Mouse (Mus musculus) CH12.LX (cell line): ENCODE measurements around the gene Slc25a21.

Experiments used
- CHD2 ChIP-seq: IDR thresholded peaks from 2 replicates; pipeline ENCODE4 v1.6.1; 2011; ENCODE audit warnings: low read length, improper control_type of control experiment
- CTCF ChIP-seq, 2 experiments: IDR thresholded peaks in 1 of 2; conservative IDR thresholded peaks in 1 of 2; 2 replicates each; pipeline ENCODE4 v1.5.1; 2011 to 2012; ENCODE audit warnings: low read depth in 2 of 2, low read length in 2 of 2, improper control_type of control experiment in 1 of 2, inconsistent platforms in 1 of 2, mild to moderate bottlenecking in 1 of 2, moderate library complexity in 1 of 2
- EP300 ChIP-seq: IDR thresholded peaks from 2 replicates; pipeline ENCODE4 v1.6.1; 2011; ENCODE audit warnings: low read length, improper control_type of control experiment
- ETS1 ChIP-seq: conservative IDR thresholded peaks from 2 replicates; pipeline ENCODE4 v1.6.1; 2012; ENCODE audit warnings: low read depth, mild to moderate bottlenecking, inconsistent platforms, low read length, improper control_type of control experiment, moderate library complexity
- GABPA ChIP-seq: IDR thresholded peaks from 2 replicates; pipeline ENCODE4 v1.6.1; 2012; ENCODE audit warnings: low read depth, low read length, improper control_type of control experiment, inconsistent platforms; ENCODE audit not compliant: insufficient replicate concordance
- MAFK ChIP-seq: IDR thresholded peaks from 2 replicates; pipeline ENCODE4 v1.6.1; 2011; ENCODE audit warnings: low read length, improper control_type of control experiment; ENCODE audit not compliant: insufficient replicate concordance
- MAZ ChIP-seq: IDR thresholded peaks from 2 replicates; pipeline ENCODE4 v1.6.1; 2012; ENCODE audit warnings: low read depth, mild to moderate bottlenecking, inconsistent platforms, low read length, improper control_type of control experiment, moderate library complexity
- POLR2A ChIP-seq: IDR thresholded peaks from 2 replicates; pipeline ENCODE4 v1.6.1; 2011; ENCODE audit warnings: low read depth, mild to moderate bottlenecking, improper control_type of control experiment, low read length
- SMC3 ChIP-seq: IDR thresholded peaks from 2 replicates; pipeline ENCODE4 v1.6.1; 2011; ENCODE audit warnings: low read depth, low read length, improper control_type of control experiment
- TBP ChIP-seq: conservative IDR thresholded peaks from 2 replicates; pipeline ENCODE4 v1.6.1; 2011; ENCODE audit warnings: low read depth, low read length, improper control_type of control experiment
- USF1 ChIP-seq: IDR thresholded peaks from 2 replicates; pipeline ENCODE4 v1.6.1; 2014; ENCODE audit warnings: low read depth, mild to moderate bottlenecking, inconsistent platforms, low read length, improper control_type of control experiment
- USF2 ChIP-seq: conservative IDR thresholded peaks from 2 replicates; pipeline ENCODE4 v1.6.1; 2011; ENCODE audit warnings: low read depth, low read length, improper control_type of control experiment

DNA sequence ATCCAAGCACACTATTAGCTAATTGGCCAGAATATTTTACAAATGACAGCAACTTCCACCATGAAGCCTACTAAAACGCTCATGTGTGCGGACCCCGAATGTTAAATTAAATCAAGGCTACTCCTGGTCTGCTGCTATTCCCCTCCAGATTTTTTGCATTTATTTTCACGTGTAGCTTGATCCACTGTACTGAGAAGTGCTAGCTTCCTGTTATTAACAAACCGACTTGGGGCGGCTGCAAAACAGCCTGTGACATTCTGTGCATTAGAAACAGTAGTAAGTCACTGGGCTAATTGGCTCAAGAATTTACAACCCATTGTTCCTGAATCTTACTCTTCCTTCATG lies 478.6 kb downstream of the Slc25a21 start:
- TF ChIP-seq ETS1 (no peak), MAZ (no peak), CHD2 (no peak), CTCF (conservative IDR thresholded peaks at IDR 0.05 in 1 of 2, IDR thresholded peaks at IDR 0.05 in 1 of 2; ENCODE audit: low read depth in 2 of 2, low read length in 2 of 2) (no peak), GABPA (no peak), SMC3 (no peak), POLR2A (no peak), EP300 (no peak), TBP (no peak), USF2 (no peak), MAFK (no peak), USF1 (no peak)
